Mouse (Mus musculus) ovary, postnatal 14 days (tissue): ENCODE measurements around the gene Gm17304.

ENCODE experiments used
- DNase-seq: peaks from one replicate; pipeline ENCODE4 v3.0.0; 2022; ENCODE audit warnings: low spot score

Gm17304 gene

DNA sequence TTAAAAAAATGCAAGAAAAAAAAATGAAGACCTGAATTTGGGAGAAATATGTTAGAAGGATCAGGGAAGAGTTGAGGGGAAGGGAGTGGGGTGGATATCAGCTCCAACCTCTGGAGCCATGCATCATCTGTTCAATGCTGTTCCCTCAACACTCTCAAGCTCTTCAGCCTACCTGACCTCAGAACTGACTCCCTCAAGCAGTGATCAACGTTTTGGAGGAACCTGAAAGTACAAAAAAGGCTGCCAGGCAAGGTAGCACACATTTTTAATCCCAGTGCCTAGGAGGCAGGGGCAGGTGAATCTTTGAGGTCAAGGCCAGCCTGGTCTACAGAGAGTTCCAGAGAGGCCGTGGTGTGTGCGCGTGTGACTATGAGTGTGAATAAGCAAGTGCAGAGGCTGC is at the start of gene Gm17304:
TSS of gene Gm17304 (plus strand) at position 301 of the 400 bp plus-strand sequence.
- DNase-seq, result no peak

DNA sequence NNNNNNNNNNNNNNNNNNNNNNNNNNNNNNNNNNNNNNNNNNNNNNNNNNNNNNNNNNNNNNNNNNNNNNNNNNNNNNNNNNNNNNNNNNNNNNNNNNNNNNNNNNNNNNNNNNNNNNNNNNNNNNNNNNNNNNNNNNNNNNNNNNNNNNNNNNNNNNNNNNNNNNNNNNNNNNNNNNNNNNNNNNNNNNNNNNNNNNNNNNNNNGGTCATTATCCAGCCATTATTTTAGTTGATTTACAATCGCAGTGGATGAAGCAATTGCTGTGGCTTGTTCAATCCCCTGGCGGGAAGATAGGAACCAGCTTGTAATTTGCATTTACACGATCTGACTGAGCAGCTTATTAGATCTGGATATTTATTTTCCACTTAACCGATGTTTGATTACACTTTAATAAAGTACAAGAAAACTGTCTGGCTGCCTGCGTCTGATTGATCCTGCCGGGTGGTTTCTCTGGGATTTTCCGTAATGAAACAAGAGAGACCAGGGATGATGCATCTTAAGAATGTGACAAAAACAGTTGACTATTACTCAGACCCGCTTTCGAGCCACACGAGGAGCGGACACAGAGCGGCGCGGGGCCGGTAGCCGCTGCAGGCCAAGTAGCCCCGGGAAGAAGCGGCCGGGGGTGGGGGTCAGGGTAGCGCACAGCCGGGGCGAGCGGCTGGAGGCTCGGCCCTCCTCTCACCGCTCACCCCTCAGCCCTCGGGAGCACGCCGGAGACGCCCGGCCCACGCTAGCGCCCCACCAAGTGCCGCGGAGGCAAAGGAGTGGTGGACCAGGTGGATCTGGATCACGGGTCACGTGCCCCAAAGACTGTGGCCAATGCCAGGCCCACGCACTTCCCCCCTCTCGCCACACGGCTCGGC is 48.0 kb upstream of the Gm17304 start:
- no peak for DNase-seq

DNA sequence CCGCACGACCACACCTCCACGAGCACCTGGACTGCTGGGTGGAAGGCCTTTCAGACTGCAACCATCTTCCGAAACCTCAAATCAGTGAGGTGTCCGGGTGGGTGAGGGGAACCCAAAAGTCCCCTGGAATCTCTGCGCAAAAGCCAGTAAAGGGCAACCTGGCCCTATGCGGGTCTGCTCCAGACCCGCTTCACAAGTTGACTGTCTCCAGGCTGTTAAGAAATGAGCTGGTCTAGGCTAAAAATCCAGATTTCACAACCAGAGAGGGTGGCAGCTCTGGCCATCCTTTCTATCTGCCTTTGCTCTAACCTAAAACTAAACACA is 47.4 kb upstream of the Gm17304 start:
- DNase-seq, result no peak

DNA sequence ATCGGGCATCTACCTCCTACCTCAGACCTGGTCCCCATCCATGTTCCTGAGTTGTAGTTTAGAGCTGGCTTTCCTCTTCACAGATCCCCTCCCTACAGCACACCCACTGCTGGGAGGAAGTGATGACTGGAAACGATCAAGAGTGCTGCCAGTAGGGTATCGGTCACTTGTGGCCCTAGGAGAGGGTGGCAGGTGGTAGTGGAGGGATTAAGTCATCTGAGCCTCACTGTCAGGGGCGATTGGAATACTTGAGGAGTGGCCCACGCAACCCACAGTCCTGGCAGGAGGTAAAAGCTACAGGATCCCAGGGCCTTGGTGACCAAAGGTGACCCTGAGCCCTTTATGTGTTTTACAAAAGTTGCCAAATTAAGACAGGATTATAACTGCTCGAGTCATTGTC is 42.9 kb upstream of the Gm17304 start:
- no peak for DNase-seq

DNA sequence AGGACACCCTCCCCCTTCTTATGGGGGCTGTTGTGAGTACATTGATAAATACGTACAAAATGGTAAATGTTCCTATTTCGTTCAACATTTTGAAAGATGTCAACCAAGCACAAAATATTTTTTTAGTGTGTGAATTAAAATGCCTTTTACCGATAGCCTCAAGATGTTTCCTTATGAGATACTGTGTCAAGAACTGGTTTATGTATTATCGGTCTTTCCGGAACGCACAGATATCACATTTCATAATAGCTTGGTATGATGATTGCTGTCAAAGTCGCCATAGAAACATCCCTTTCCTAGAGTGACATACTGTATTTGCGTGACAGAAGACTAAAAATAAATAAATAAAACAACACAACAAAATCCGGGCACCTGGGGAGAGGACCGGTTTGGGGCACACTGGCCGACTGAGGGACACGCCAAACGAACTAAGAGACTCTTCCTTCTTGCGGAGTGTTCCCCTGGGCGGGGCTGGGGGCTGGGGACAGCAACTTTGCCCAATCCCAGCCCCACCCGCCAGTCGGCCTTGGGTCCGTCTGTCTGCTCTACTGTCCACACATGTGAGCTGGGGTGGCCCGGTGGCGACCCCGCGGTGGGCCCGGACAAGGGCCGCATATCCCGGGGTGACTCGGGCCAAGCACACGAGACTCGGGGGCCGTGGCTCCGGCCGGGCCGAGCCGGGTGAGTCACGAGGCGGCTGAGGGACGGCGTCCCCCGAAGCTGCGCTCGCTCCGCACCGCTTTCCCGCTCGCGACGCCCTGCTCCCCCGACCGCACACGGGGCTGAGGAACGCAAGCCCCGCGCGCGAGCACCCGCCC is 34.9 kb upstream of the Gm17304 start:
- DNase-seq, result peak; percentile 5

DNA sequence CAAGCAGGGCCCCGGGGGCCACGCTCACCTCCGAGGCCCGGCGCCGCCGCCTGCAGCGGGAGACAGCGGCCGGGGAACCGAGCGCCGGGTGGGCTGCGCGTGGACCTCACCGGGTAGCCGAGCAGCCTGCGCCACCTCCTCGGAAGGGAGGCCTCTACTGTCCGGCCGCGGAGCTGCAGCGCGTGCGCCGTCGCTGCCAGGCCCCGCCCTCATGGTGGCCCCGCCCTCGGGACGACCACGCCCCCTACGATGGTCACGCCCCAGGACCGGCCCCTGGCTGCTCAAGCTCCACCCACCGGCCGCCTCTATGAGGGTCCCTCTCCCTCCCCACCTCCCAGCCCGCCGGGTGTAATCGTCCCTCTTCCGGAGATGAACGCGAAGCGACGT is 34.3 kb upstream of the Gm17304 start:
- peak; percentile 83 for DNase-seq

DNA sequence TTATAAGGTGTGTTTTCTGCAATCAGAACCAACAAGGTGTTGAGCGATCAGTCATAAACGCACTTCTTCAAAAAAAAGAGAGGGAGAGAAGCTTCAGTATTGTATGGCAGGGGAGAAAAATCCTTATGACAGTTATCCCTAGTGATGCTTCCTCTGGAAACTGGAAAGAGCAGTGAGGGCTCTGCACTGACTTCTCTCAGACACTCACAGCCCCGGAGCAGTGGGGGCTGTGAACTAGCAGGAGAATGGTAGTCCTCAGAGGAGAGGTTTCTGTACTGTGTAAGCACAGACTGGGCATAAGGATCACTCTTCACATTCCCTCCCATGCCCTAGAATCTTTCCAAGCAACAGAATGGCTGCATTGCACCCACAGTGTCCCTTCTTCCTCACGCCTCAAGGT is 33.8 kb upstream of the Gm17304 start:
- no peak for DNase-seq

DNA sequence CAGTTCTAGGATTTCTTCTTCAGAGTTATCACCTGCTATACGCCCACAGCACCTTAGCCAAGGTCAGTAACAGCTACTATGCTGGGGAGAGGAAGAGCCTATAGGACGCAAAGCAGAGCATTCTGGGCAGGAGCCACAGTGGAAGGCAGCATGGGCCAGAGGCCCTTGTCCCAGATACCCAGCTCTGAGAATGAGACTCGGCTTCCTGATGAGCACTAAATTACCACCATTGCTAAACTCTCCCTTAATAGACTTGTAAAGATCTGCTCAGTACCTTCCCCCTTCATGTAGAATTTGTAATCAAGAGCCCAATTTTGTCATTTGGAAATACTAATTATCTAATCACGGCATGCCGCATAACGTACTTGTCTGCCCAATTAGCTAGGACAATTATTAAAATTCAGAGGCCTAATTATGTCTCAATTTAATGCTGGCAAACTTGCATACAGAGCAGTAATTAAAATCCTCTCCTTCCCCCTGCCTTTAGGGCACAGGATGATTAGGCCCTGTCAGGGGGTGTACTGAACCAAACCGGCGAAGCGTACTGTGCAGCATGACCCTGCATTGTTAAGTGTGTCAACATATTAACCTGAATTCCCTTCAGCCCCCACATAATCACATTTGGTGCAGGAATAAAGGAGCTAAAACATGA is 31.5 kb upstream of the Gm17304 start:
- no peak for DNase-seq

DNA sequence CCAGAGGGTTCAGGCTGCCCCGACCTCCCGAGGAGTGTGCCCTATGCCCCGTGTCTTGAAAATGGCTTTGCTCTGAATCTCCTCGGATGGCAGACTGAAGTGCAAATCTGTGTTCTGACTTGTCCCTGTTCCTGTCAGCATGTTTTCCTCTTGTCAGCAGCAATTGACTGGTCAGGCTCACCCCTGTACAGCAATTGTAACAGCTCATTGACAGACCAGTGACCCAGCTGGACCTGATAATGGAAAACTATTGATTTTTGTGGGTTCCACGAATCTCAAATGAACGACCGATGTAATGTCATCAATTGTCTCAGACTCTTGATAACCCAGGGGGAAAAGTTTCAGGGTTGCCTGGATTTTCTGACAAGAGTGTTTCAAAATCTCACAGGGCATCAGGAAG is 28.0 kb upstream of the Gm17304 start:
- no peak for DNase-seq

DNA sequence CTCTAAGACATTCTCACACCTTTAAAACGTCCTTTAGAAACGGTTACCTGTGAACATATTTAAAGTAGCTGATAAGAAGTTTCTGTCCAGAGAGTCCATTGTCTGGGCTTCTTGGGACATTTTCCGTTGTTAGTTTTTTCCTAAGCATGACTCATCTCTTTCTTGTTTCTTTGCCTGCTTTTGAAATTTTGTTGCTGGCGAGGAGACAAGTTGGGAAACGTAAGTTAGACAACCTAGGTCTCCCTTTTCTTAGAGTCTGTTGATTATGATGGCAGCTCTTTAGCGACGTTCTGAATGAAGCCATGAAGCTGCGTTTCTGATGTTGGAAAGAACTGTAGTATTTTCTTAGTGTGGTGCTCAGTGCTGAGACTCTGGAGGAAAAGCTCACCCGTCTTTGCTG is 19.9 kb upstream of the Gm17304 start:
- no peak for DNase-seq

DNA sequence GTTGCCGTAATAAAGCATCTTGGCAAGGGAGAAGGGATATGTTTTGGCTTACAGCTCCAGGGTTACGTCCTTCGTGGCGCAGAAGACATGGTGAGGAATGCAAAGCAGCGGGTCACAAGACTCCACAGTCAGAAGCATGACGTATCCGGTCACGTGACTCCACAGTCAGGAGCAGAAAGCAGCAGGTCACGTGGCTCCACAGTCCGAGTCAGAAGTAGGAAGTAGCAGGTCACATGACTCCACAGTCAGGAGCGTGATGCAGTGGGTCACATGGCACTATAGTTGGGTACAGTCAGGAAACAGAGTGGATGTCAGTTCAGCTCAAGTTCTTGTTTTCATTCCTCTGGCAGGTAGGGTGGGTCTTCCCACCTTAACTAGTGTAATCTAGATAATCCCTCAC is 19.2 kb upstream of the Gm17304 start:
- no peak for DNase-seq

DNA sequence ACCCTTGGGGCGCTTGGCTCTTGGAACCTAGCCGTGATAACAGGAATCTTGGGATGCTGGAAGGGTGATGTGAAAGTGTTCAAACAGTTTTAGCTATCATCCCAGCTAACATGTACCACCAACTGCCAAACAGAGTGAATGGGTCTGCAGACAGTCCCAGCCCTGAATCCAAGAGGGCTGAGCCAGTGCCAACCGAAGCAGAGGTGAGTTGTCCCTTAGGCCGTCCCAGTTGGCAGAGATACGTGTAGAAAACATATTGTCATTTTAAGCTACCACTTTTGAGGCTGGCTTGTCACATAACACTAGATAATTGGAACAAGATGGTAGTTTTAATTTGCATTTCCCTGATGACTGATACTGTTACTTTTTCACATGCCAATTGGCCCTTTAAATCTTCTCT is 18.2 kb upstream of the Gm17304 start:
- DNase-seq, result no peak

DNA sequence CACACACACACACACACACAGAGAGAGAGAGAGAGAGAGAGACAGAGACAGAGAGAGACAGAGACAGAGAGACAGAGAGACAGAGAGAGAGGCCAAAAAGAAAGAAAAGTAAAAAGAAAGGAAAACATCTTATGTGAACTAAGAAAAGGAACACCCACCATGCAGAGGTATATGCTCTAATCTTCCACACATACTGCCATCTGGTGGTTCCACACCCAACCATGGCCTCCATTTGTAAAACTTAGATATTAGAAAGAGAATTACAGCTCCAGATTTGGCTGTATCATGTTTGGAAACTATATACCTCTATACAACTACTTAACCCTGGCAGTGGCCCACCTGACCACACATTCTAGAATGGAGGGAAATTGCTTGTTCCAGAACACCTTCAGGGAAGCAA is 14.5 kb upstream of the Gm17304 start:
- no peak for DNase-seq

DNA sequence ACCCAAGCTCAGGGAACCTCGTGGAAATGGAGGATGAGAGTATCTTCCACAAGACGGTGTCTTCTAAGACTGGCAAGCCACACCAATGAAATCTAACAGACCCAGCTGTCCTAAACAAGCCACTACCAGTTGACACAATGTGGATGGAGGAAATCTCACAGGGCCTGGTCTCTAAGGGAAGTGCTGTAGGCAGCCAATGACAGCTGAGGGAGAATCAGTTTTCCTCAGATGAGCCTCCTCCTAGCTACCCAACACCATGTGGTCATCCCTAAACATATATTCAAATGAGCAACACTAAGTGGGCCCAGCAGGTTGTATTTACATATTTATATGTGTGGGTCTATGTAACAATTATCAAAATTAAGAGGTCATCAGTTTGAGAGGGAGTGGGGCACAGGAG is 11.4 kb upstream of the Gm17304 start:
- DNase-seq, result no peak

DNA sequence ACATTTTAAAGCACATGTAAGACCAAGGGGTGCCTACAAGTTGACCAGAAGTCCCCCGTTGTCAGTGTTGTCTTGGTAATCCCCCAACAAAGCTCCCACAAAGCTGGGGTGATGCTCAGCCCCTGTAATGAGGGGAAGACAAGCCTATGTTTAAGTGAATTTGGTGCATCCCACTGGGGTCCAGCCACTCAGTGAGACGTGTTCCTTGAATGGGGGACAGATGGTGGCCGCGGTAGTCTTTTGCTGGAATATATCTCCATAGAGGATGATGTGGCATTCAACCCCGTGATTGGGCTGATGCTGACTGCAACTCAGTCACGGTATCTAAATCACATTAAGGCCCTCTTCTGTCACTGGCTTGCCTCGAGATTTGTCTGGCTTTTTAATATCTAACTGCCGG is 9.4 kb upstream of the Gm17304 start:
- no peak for DNase-seq

DNA sequence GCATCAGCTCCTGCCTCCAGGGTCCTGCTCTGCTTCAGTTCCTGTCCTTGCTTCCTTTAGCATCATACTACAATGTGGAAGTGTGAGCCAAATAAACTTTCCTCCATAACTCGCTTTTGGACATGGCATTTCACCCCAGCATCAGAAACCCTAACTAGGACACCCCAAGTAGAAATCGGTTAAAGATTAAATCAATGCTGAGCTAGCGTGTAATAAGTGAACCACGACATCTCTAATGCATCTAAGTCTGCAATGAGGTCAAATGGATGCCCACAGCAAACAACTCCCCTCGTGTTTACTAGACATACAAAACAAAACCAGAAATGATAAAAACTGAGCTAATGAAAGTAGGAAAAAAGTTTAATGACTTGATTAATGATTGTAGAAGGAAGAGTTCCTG is 4.5 kb upstream of the Gm17304 start:
- DNase-seq, result no peak

DNA sequence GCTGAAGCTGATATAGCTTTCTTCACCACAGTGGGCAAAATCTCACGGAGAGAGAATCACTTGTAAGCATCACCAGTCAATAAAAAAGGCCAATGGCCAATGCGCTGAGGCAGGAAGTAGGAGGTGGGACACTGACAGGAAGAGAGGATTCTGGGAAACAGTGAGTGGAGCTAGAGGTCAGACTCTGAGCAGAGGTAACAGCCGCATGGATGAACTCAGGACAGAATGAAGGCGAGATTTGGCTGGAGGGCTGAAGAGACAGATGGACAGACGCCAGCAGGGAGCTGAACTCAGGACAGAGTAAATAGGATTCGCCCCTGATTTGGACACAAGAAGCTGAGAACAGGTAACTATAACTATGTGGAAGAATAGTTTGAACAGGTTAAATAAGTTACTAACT is 3.8 kb upstream of the Gm17304 start:
- DNase-seq, result no peak

DNA sequence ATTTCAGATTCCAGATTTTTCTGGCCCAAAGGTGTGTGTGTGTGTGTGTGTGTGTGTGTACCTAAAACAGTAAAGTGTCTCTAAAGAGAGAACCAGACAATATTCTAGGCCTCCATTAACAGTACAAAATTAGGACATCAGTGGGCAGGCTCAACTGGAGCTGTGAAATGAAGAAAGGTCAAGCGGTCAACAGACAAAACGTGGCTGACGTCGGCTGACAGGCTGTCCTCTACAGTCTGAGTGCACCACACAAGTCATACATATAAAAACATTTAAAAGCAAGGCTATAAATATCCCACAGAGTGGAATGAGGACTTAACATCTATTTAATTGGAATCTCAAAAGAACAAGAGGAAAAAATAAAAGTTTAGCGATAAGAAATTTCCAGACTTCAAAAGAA is 1.8 kb upstream of the Gm17304 start:
- DNase-seq, result no peak

DNA sequence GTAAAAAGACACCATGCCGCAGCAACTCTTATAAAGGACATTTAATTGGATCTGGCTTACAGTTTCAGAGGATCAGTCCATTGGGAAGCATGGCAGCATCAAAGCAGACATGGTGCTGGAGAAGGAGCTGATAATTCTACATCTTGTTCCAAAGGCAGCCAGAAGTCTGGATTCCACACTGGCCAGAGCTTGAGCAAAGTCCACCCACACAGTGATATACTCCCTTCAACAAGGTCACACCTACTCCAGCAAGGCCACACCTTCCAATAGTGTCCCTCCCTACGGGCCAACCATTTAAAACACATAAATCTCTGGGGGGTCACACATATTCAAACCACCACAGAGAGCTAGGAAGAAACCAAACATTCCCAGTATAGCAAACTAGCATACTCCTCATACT is 3.3 kb downstream of the Gm17304 start:
- no peak for DNase-seq

DNA sequence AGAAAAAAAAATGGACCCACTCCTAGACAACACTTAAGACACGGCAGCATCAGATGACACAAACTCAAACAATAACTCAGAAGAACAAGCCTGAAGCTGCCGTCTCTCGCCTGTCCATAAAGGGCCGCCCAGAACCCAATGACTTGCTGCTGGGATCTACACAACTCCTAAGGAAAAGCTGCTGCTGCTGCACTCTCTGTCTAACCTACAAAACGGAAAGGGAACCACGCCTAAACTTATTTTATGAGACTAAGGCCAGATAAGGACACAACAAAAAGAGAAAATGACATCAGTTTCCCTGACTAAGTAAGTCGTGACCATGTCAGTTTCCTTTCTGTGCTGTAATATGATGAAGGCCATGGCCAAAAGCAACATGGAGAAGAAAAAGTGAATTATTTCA is 5.7 kb downstream of the Gm17304 start:
- no peak for DNase-seq

DNA sequence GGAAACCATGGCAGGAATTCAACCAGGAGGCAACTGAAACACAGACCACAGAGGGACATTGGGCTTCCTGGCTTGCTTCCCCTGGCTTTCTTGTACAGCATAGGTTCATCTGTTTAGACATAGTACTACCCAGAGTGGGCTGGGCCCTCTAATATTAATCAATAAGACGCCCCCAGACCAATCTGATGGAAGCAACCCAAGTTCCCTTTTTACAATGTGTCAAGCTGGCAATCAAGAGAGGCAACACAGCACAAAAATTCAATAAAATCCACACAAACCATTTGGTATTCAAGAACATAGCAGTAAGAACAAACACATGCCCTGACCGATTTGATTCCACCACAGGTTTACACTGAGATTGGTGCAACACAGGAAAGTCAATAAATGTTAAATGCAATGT is 6.1 kb downstream of the Gm17304 start:
- no peak for DNase-seq

DNA sequence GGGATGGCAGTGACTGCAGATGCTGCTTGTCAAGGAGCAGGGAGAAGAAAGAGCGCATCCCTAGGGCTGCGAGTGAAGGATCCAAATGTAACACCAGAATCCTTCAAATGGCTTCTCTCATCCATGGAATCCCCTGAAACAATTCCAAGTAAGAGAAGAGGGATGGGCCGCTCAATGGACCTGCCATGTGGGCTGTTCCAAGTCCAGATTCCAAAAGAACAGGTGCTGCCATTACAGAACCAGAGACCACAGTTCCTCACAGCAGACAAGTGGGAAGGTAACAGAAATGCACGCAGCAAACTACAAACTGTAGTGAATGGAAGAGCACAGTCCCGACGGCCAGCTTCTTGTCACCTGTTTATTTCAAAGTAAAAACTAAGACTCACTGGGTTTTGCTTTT is 11.5 kb downstream of the Gm17304 start:
- DNase-seq, result no peak

DNA sequence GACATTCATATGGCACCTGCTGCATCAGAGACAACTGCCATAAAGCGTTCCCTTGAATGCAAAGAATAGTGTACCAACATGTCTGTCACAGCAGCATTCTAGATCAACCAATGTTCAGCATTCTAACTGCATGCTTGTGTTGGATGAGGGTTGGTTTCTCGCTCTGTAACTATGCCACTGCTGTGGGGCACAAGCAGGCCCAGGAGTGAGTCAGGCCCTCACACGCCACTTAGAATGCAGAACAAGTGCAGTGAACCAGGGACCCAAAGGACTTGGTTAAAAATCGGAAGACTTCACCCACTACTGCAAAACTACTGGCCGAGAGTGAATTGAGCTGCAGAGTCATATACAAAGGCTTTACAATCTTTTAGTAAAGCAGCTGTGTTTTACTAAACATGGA is 13.3 kb downstream of the Gm17304 start:
- no peak for DNase-seq
